Mouse (Mus musculus) neural tube, embryonic 15.5 days (tissue): ENCODE measurements at regions not wholly inside any gene's neighbourhood (a gene's known extent, or its start where the extent isn't known, plus 50 kb on each side); places are given as distances from the start of the nearest gene placed in this dataset.
"Not testable (repeated sequence)": the region's sequence is repeated elsewhere in the genome, so short reads cannot be mapped to it uniquely, and the experiment has no call there.

Experiments
- ATAC-seq: fragments of 200-750 bp; cut with Nextera tagmentation; 2 replicates; pipeline ENCODE4 v1.8.0; 2017; ENCODE audit warnings: mild to moderate bottlenecking, moderate TSS enrichment, moderate library complexity; ENCODE audit not compliant: low FRiP score
- H3K27ac ChIP-seq: fragments of 300-500 bp; sonication (generic); replicated peaks from 2 replicates; pipeline ENCODE4 v1.5.1; 2015; ENCODE audit warnings: mild to moderate bottlenecking, inconsistent platforms
- H3K27me3 ChIP-seq: fragments of 300-500 bp; sonication (generic); replicated peaks from 2 replicates; pipeline ENCODE4 v1.6.1; 2015; ENCODE audit warnings: inconsistent platforms
- H3K36me3 ChIP-seq: fragments of 300-500 bp; sonication (generic); 2 replicates; pipeline ENCODE4 v1.6.1; 2015; ENCODE audit warnings: inconsistent platforms
- H3K4me1 ChIP-seq: fragments of 300-500 bp; sonication (generic); 2 replicates; pipeline ENCODE4 v1.6.1; 2015; ENCODE audit warnings: inconsistent platforms
- H3K4me2 ChIP-seq: fragments of 300-500 bp; sonication (generic); 2 replicates; pipeline ENCODE4 v1.6.1; 2015; ENCODE audit warnings: inconsistent platforms, mild to moderate bottlenecking, moderate library complexity
- H3K4me3 ChIP-seq: fragments of 300-500 bp; sonication (generic); replicated peaks from 2 replicates; pipeline ENCODE4 v1.5.1; 2015; ENCODE audit warnings: mild to moderate bottlenecking, inconsistent platforms
- H3K9ac ChIP-seq: fragments of 300-500 bp; sonication (generic); replicated peaks from 2 replicates; pipeline ENCODE4 v1.6.1; 2015; ENCODE audit warnings: mild to moderate bottlenecking, inconsistent platforms
- H3K9me3 ChIP-seq: fragments of 300-500 bp; sonication (generic); replicated peaks from 2 replicates; pipeline ENCODE4 v1.6.1; 2016; ENCODE audit warnings: inconsistent platforms
- WGBS: fragments of 180-500 bp; shearing (Covaris S2); methylation state at CpG from one replicate; pipeline ENCODE4 v1.1.7; 2015; ENCODE audit warnings: mixed read lengths; 5-methylcytosine and 5-hydroxymethylcytosine counted together

- Histone ChIP-seq H3K9me3 (no peaks in the 10 kb centered on the region), H3K4me1 (no peaks in the 10 kb centered on the region), H3K4me2 (no peak overlapping the region), H3K27ac (no peak overlapping the region), H3K9ac (no peak overlapping the region), H3K36me3 (no peaks in the 10 kb centered on the region), H3K4me3 (no peak overlapping the region), H3K27me3 (no peaks in the 10 kb centered on the region)
- 76% methylated on average over 7 of the region's 7 CpGs for WGBS
- ATAC-seq = no peak
Observed at GRCm38 (mm10) chr3:120335843-120336585, 551.7 kb upstream of the Ptbp2 start.

- not testable (repeated sequence) for ATAC-seq, H3K4me2 ChIP-seq, H3K36me3 ChIP-seq, H3K27me3 ChIP-seq, H3K4me1 ChIP-seq, H3K9me3 ChIP-seq, H3K9ac ChIP-seq, H3K27ac ChIP-seq, H3K4me3 ChIP-seq
- WGBS = 97% methylated on average over 3 of the region's 3 CpGs
Observed at GRCm38 (mm10) chr3:120307042-120307441, 522.8 kb upstream of the Ptbp2 start.

DNA sequence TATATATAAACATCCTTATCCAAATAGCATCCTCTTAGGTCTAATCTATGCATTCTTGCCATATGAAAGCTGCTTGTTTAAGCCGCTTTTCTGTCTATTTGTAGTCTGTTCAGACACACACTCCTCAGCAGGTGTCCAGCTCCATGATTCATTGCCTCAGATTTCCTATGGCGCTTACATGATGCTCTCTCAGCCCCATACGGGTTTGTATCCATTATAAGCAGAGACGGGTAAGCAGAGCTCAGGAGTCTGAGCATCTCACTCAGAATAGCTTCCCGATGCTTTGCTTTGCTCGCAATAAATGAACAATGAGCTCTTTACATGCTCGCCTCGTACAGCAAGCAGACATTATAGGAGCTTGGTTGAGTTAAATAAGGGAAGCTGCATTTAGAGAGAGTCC, 521.3 kb upstream of the Ptbp2 start:
- no peaks in the 10 kb centered on the region for H3K36me3 ChIP-seq
- no peak overlapping the region; the same call in 1 of the 2 replicates for H3K27ac ChIP-seq
- H3K4me1 ChIP-seq = peaks cover 6% of the 10 kb centered on the region; the same call in 1 of the 2 replicates
- no peaks in the 10 kb centered on the region for H3K27me3 ChIP-seq
- no peaks in the 10 kb centered on the region for H3K9me3 ChIP-seq
- H3K4me3 ChIP-seq = no peak overlapping the region
- no peak overlapping the region for H3K9ac ChIP-seq
- no peak overlapping the region; the same call in 1 of the 2 replicates for H3K4me2 ChIP-seq
- 17% methylated on average over 8 of the region's 8 CpGs for whole genome bisulfite sequencing
- ATAC-seq = no peak
